Mouse (Mus musculus) forebrain, embryonic 10.5 days (tissue): ENCODE measurements around the gene Borcs5. TPM values are rescaled to one million over a fixed set of nuclear protein-coding genes. Genes with fewer than 3 reads are reported as not detected.

ENCODE experiments used
- DNase-seq: peaks from one replicate; pipeline ENCODE4 v3.0.0-alpha.2; 2017; ENCODE audit warnings: low spot score; ENCODE audit errors: extremely low spot score
- H3K27ac ChIP-seq: fragments of 300-500 bp; sonication (generic); 2 replicates; pipeline ENCODE4 v1.5.1; 2016; ENCODE audit warnings: mild to moderate bottlenecking
- H3K27me3 ChIP-seq: fragments of 300-500 bp; sonication (generic); 2 replicates; pipeline ENCODE4 v1.6.1; 2016; ENCODE audit warnings: mild to moderate bottlenecking; ENCODE audit not compliant: poor library complexity, severe bottlenecking
- H3K36me3 ChIP-seq: fragments of 300-500 bp; sonication (generic); replicated peaks from 2 replicates; pipeline ENCODE4 v1.6.1; 2016; ENCODE audit warnings: mild to moderate bottlenecking, moderate library complexity
- H3K4me1 ChIP-seq: fragments of 300-500 bp; sonication (generic); 2 replicates; pipeline ENCODE4 v1.6.1; 2016
- H3K4me3 ChIP-seq: fragments of 300-500 bp; sonication (generic); 2 replicates; pipeline ENCODE4 v1.5.1; 2016; ENCODE audit warnings: mild to moderate bottlenecking, moderate library complexity
- H3K9me3 ChIP-seq: fragments of 300-500 bp; sonication (generic); 2 replicates; pipeline ENCODE4 v1.6.1; 2016; ENCODE audit warnings: mild to moderate bottlenecking, moderate library complexity
- WGBS: fragments of 180-500 bp; shearing (Covaris S2); methylation state at CpG from one replicate; pipeline ENCODE4 v1.1.7; 2016; 5-methylcytosine and 5-hydroxymethylcytosine counted together
- polyA plus RNA-seq: library from polyadenylated mRNA; unstranded; fragments of >200 nt; fragmentation: Nextera tagmentation; extraction: Ambion mirVana; gene quantifications from 2 replicates; pipeline ENCODE4 v1.2.1, GENCODE M21; 2016

Borcs5 gene
- polyA plus RNA-seq, 1 experiment from 2014 or later, result 20.1 TPM

- Histone ChIP-seq H3K27me3 (no peaks in the 10 kb centered on the region), H3K4me1 (no peaks in the 10 kb centered on the region), H3K36me3 (peaks cover 48% of the 10 kb centered on the region), H3K9me3 (no peaks in the 10 kb centered on the region; the same call in 1 of the 2 replicates), H3K4me3 (no peak overlapping the region), H3K27ac (no peak overlapping the region)
- WGBS, result 92% methylated on average over 5 of the region's 5 CpGs
- no peak for DNase-seq
Measured at GRCm38 (mm10) chr6:134733800-134734221, 94.5 kb downstream of the Borcs5 start.

- Histone ChIP-seq H3K27ac (no peak overlapping the region), H3K36me3 (peaks cover 65% of the 10 kb centered on the region), H3K4me1 (no peaks in the 10 kb centered on the region), H3K4me3 (no peak overlapping the region), H3K27me3 (no peaks in the 10 kb centered on the region), H3K9me3 (no peaks in the 10 kb centered on the region; the same call in 1 of the 2 replicates)
- DNase-seq, result no peak
- WGBS, result 95% methylated on average over 3 of the region's 3 CpGs
Measured at GRCm38 (mm10) chr6:134736853-134737252, 97.5 kb downstream of the Borcs5 start.

GRCm38 (mm10) chr6:134743568-134743967, 104.3 kb downstream of the Borcs5 start:
- Histone ChIP-seq H3K4me1 (no peaks in the 10 kb centered on the region), H3K36me3 (peaks cover 31% of the 10 kb centered on the region), H3K27ac (no peak overlapping the region), H3K4me3 (no peak overlapping the region), H3K27me3 (no peaks in the 10 kb centered on the region), H3K9me3 (no peaks in the 10 kb centered on the region; the same call in 1 of the 2 replicates)
- no peak for DNase-seq

- no peak for DNase-seq
- Histone ChIP-seq H3K4me1 (no peaks in the 10 kb centered on the region), H3K36me3 (peaks cover 35% of the 10 kb centered on the region), H3K9me3 (no peaks in the 10 kb centered on the region), H3K27me3 (no peaks in the 10 kb centered on the region), H3K4me3 (no peak overlapping the region), H3K27ac (no peak overlapping the region)
- 91% methylated on average over 7 of the region's 7 CpGs for WGBS
Measured at GRCm38 (mm10) chr6:134745876-134746275, 106.6 kb downstream of the Borcs5 start.

GRCm38 (mm10) chr6:134748126-134748525, 108.8 kb downstream of the Borcs5 start:
- H3K9me3 ChIP-seq, result no peaks in the 10 kb centered on the region
- H3K36me3 ChIP-seq, result peaks cover 34% of the 10 kb centered on the region
- no peak overlapping the region for H3K4me3 ChIP-seq
- H3K27me3 ChIP-seq, result no peaks in the 10 kb centered on the region
- H3K27ac ChIP-seq, result no peak overlapping the region
- no peak for DNase-seq
- no peaks in the 10 kb centered on the region for H3K4me1 ChIP-seq
- 94% methylated on average over 3 of the region's 3 CpGs for WGBS

- peaks cover 49% of the 10 kb centered on the region for H3K36me3 ChIP-seq
- no peak overlapping the region for H3K4me3 ChIP-seq
- H3K9me3 ChIP-seq, result no peaks in the 10 kb centered on the region
- no peaks in the 10 kb centered on the region for H3K27me3 ChIP-seq
- H3K27ac ChIP-seq, result no peak overlapping the region
- 97% methylated on average over 4 of the region's 4 CpGs for WGBS
- DNase-seq, result no peak
- H3K4me1 ChIP-seq, result no peaks in the 10 kb centered on the region
Measured at GRCm38 (mm10) chr6:134751087-134751486, 111.8 kb downstream of the Borcs5 start.

GRCm38 (mm10) chr6:134751883-134752647, 112.8 kb downstream of the Borcs5 start:
- no peak for DNase-seq
- Histone ChIP-seq H3K9me3 (no peaks in the 10 kb centered on the region), H3K4me1 (no peaks in the 10 kb centered on the region), H3K4me3 (no peak overlapping the region), H3K27me3 (no peaks in the 10 kb centered on the region), H3K27ac (no peak overlapping the region), H3K36me3 (peaks cover 52% of the 10 kb centered on the region)
- 85% methylated on average over 5 of the region's 5 CpGs for WGBS

- H3K27ac ChIP-seq, result no peak overlapping the region
- H3K4me1 ChIP-seq, result no peaks in the 10 kb centered on the region
- H3K27me3 ChIP-seq, result no peaks in the 10 kb centered on the region
- H3K9me3 ChIP-seq, result no peaks in the 10 kb centered on the region
- no peak overlapping the region for H3K4me3 ChIP-seq
- no peak for DNase-seq
- H3K36me3 ChIP-seq, result peaks cover 62% of the 10 kb centered on the region
- WGBS, result 92% methylated on average over 4 of the region's 4 CpGs
Measured at GRCm38 (mm10) chr6:134753412-134753811, 114.1 kb downstream of the Borcs5 start.

- Histone ChIP-seq H3K27me3 (no peaks in the 10 kb centered on the region), H3K27ac (no peak overlapping the region), H3K36me3 (peaks cover 66% of the 10 kb centered on the region), H3K4me1 (no peaks in the 10 kb centered on the region), H3K9me3 (no peaks in the 10 kb centered on the region), H3K4me3 (no peak overlapping the region)
- no peak for DNase-seq
- WGBS, result 94% methylated on average over 11 of the region's 11 CpGs
Measured at GRCm38 (mm10) chr6:134753858-134754257, 114.5 kb downstream of the Borcs5 start.

GRCm38 (mm10) chr6:134756058-134756457, 116.7 kb downstream of the Borcs5 start:
- H3K4me1 ChIP-seq, result peaks cover 8% of the 10 kb centered on the region
- peaks cover 48% of the 10 kb centered on the region for H3K36me3 ChIP-seq
- no peaks in the 10 kb centered on the region for H3K27me3 ChIP-seq
- H3K4me3 ChIP-seq, result no peak overlapping the region
- 94% methylated on average over 4 of the region's 4 CpGs for WGBS
- H3K9me3 ChIP-seq, result no peaks in the 10 kb centered on the region
- DNase-seq, result no peak
- H3K27ac ChIP-seq, result no peak overlapping the region

Other genes with a start within 250 kb of the Borcs5 start
- gene Bcl2l14, start 243.2 kb upstream of the Borcs5 start, polyA plus RNA-seq, result 0.17 and 0.22 TPM in 2 replicates
- gene Lrp6, start 72.5 kb upstream of the Borcs5 start, polyA plus RNA-seq, result 25.4 and 25.9 TPM in 2 replicates
- 0.55 and 0.63 TPM in 2 replicates for gene Mansc1, start 7.0 kb upstream of the Borcs5 start, polyA plus RNA-seq
- gene Dusp16, start 153.1 kb downstream of the Borcs5 start, polyA plus RNA-seq, result 16.0 and 19.7 TPM in 2 replicates
- 0.86 and 1.1 TPM in 2 replicates for gene Crebl2, start 190.6 kb downstream of the Borcs5 start, polyA plus RNA-seq